ENCODE assay signal across 8 mouse cellular contexts in genomic region chr17:27555075-27555511, GRCm38 (mm10). TPM values are rescaled to one million over a fixed set of nuclear protein-coding genes. Genes with fewer than 3 reads are reported as not detected.
DNase-seq lines count a peak whose midpoint lies in the region; ATAC-seq lines count a peak whose summit lies in the region.

No protein-coding gene starts in this region.

- peak overlapping the region; percentile 83 for H3K4me3 ChIP-seq in hindbrain, embryonic 14.5 days (replicated peaks; ENCODE audit: low read length)
- peak overlapping the region; percentile 81 for H3K4me3 ChIP-seq in liver, embryonic 16.5 days (ENCODE audit: low read depth, low read length)

- H3K27me3 ChIP-seq in hindbrain, embryonic 14.5 days (ENCODE audit: control insufficient read depth, insufficient read depth, low read length), result peaks cover 10% of the 10 kb centered on the region; the same call in 1 of the 2 replicates
- H3K27me3 ChIP-seq in liver, embryonic 16.5 days (ENCODE audit: control insufficient read depth, insufficient read depth, low read depth, low read length), result no peaks in the 10 kb centered on the region

- H3K27ac ChIP-seq in hindbrain, embryonic 14.5 days, result peak overlapping the region; percentile 20; the same call in 1 of the 2 replicates
- peak overlapping the region; percentile 92 for H3K27ac ChIP-seq in liver, embryonic 16.5 days (ENCODE audit: low read length)

- H3K36me3 ChIP-seq in hindbrain, embryonic 14.5 days (replicated peaks; ENCODE audit: control insufficient read depth, insufficient read depth), result no peaks in the 10 kb centered on the region
- H3K36me3 ChIP-seq in liver, embryonic 16.5 days (ENCODE audit: control insufficient read depth, insufficient read depth), result no peaks in the 10 kb centered on the region

- no peaks in the 10 kb centered on the region for H3K9me3 ChIP-seq in hindbrain, embryonic 14.5 days (ENCODE audit: control insufficient read depth, low read length)
- no peaks in the 10 kb centered on the region for H3K9me3 ChIP-seq in liver, embryonic 16.5 days (replicated peaks; ENCODE audit: control insufficient read depth, low read length)

- under 1% methylated on average over 11 of the region's 39 CpGs for WGBS in hindbrain, embryonic 14.5 days
- WGBS in liver, embryonic 16.5 days (ENCODE audit: insufficient replicate concordance), result 2% methylated on average over 39 of the region's 39 CpGs

- peak overlapping the region; percentile 89; the same call in 1 of the 2 replicates for H3K9ac ChIP-seq in hindbrain, embryonic 14.5 days
- peak overlapping the region; percentile 68 for H3K9ac ChIP-seq in liver, embryonic 16.5 days (ENCODE audit: low read depth, low read length)

- peak overlapping the region; percentile 82 for H3K4me2 ChIP-seq in hindbrain, embryonic 14.5 days (replicated peaks)
- H3K4me2 ChIP-seq in liver, embryonic 16.5 days (ENCODE audit: low read depth, low read length), result peak overlapping the region; percentile 92

- ATAC-seq in hindbrain, embryonic 14.5 days (ENCODE audit: low FRiP score), result no peak
- peak; percentile 37 for ATAC-seq in liver, embryonic 16.5 days (ENCODE audit: low read depth)
- no peak for ATAC-seq in cerebellum, adult (ENCODE audit: insufficient number of reproducible peaks, low FRiP score, low TSS enrichment)

- DNase-seq in cerebellum, adult 9-11 months, result peak; percentile 76
- no peak for DNase-seq in cerebellum, adult 11 months
- DNase-seq in embryo, embryonic 10.5 days (ENCODE audit: low spot score), result peak; percentile 92
- DNase-seq in hindbrain, embryonic 14.5 days (ENCODE audit: low spot score), result no peak
- peak; percentile 73 for DNase-seq in natural killer cell, adult 2 months (ENCODE audit: low spot score in 2 of 2)
- DNase-seq in thymus, postnatal 25 days, result peak; percentile 87

- H3K4me1 ChIP-seq in hindbrain, embryonic 14.5 days (replicated peaks; ENCODE audit: control insufficient read depth, insufficient read depth, low read length), result peaks cover 19% of the 10 kb centered on the region
- H3K4me1 ChIP-seq in liver, embryonic 16.5 days (ENCODE audit: control insufficient read depth, low read depth, low read length), result peaks cover 42% of the 10 kb centered on the region

RNA-seq across cellular contexts. Expression of gene Hmga1, which starts 1.2 kb away (rescaled TPM):
- 136 and 148 TPM in 2 replicates for polyA plus RNA-seq in hindbrain, embryonic 14.5 days (2014; fragmentation: Nextera tagmentation; extraction: Ambion mirVana)
- 98.3 and 104 TPM in 2 replicates for polyA plus RNA-seq in liver, embryonic 16.5 days (2015; fragmentation: Nextera tagmentation; extraction: Ambion mirVana)

RNA-seq across cellular contexts. Expression of gene AI413582, which starts 10.5 kb away (rescaled TPM):
- polyA plus RNA-seq in hindbrain, embryonic 14.5 days (2014; fragmentation: Nextera tagmentation; extraction: Ambion mirVana), result 68.0 and 76.5 TPM in 2 replicates
- polyA plus RNA-seq in liver, embryonic 16.5 days (2015; fragmentation: Nextera tagmentation; extraction: Ambion mirVana), result 10.5 and 10.7 TPM in 2 replicates

RNA-seq across cellular contexts. Expression of gene Grm4, which starts 33.9 kb away (rescaled TPM):
- 9.0 and 10.1 TPM in 2 replicates for polyA plus RNA-seq in hindbrain, embryonic 14.5 days (2014; fragmentation: Nextera tagmentation; extraction: Ambion mirVana)
- polyA plus RNA-seq in liver, embryonic 16.5 days (2015; fragmentation: Nextera tagmentation; extraction: Ambion mirVana), result not detected in 2 replicates

Comparison
In these comparisons a context has a peak if more than half of its experiments do, and no peak if none do; other contexts are left out.
1. DNase-seq: peak in cerebellum, adult 9-11 months (single experiment), embryo, embryonic 10.5 days (single experiment), natural killer cell, adult 2 months (2 of 2) and thymus, postnatal 25 days (single experiment); none in cerebellum, adult 11 months (single experiment) and hindbrain, embryonic 14.5 days (single experiment).